Mouse (Mus musculus) layer of hippocampus, adult 8-10 months (tissue): ENCODE results near the gene Cox11. TPM values are rescaled to one million over a fixed set of nuclear protein-coding genes. Genes with fewer than 3 reads are reported as not detected.

ENCODE experiments used
- DNase-seq, 2 experiments: peaks; one replicate each; pipeline ENCODE4 v3.0.0; 2022; ENCODE audit warnings: low spot score in 2 of 2
- total RNA-seq, 4 experiments: library from RNA; stranded (reverse); gene quantifications; 2 replicates each; pipeline ENCODE4 v1.2.4; 2022

Gene Cox11
- 10 to 100 TPM; 22.7 to 29.0 (median 26.8) TPM for total RNA-seq

GRCm38 (mm10) chr11:90637440-90638311 is at the start of gene Cox11, which contains the start of gene Stxbp4:
Gene Cox11 (plus strand): TSS chr11:90638173.
Gene Stxbp4 (minus strand): TSS chr11:90638084.
- peak; percentile 92 to 95 for DNase-seq

GRCm38 (mm10) chr11:90590996-90591395 is 47.0 kb upstream of the Cox11 start:
- DNase-seq = no peak

GRCm38 (mm10) chr11:90595826-90596225 is 42.1 kb upstream of the Cox11 start:
- DNase-seq = no peak

GRCm38 (mm10) chr11:90603066-90603465 is 34.9 kb upstream of the Cox11 start:
- no peak for DNase-seq

- DNase-seq = no peak
Observed at GRCm38 (mm10) chr11:90612118-90612517, 25.9 kb upstream of the Cox11 start.

GRCm38 (mm10) chr11:90614743-90615142 is 23.2 kb upstream of the Cox11 start:
- DNase-seq = no peak

GRCm38 (mm10) chr11:90616431-90616830 is 21.5 kb upstream of the Cox11 start:
- no peak for DNase-seq

GRCm38 (mm10) chr11:90622044-90622443 is 15.9 kb upstream of the Cox11 start:
- no peak for DNase-seq

- no peak for DNase-seq
Observed at GRCm38 (mm10) chr11:90622500-90622899, 15.5 kb upstream of the Cox11 start.

- DNase-seq = peak in 1 of 2 experiments; percentile 27
Observed at GRCm38 (mm10) chr11:90623477-90623876, 14.5 kb upstream of the Cox11 start.

- no peak for DNase-seq
Observed at GRCm38 (mm10) chr11:90625174-90625573, 12.8 kb upstream of the Cox11 start.

- no peak for DNase-seq
Observed at GRCm38 (mm10) chr11:90627751-90628150, 10.2 kb upstream of the Cox11 start.

- no peak for DNase-seq
Observed at GRCm38 (mm10) chr11:90632480-90632879, 5.5 kb upstream of the Cox11 start.

GRCm38 (mm10) chr11:90634661-90635060 is 3.3 kb upstream of the Cox11 start:
- no peak for DNase-seq

GRCm38 (mm10) chr11:90638312-90638830 is 398 bp downstream of the Cox11 start:
- DNase-seq = no peak

- DNase-seq = no peak
Observed at GRCm38 (mm10) chr11:90649777-90650176, 11.8 kb downstream of the Cox11 start.

GRCm38 (mm10) chr11:90650231-90650885 is 12.4 kb downstream of the Cox11 start:
- DNase-seq = no peak

GRCm38 (mm10) chr11:90652603-90653002 is 14.6 kb downstream of the Cox11 start:
- no peak for DNase-seq

GRCm38 (mm10) chr11:90657527-90657926 is 19.6 kb downstream of the Cox11 start:
- no peak for DNase-seq

GRCm38 (mm10) chr11:90660662-90661061 is 22.7 kb downstream of the Cox11 start:
- no peak for DNase-seq

GRCm38 (mm10) chr11:90663052-90663451 is 25.1 kb downstream of the Cox11 start:
- no peak for DNase-seq

- DNase-seq = no peak
Observed at GRCm38 (mm10) chr11:90663618-90664297, 25.8 kb downstream of the Cox11 start.
